In the genomic region with DNA sequence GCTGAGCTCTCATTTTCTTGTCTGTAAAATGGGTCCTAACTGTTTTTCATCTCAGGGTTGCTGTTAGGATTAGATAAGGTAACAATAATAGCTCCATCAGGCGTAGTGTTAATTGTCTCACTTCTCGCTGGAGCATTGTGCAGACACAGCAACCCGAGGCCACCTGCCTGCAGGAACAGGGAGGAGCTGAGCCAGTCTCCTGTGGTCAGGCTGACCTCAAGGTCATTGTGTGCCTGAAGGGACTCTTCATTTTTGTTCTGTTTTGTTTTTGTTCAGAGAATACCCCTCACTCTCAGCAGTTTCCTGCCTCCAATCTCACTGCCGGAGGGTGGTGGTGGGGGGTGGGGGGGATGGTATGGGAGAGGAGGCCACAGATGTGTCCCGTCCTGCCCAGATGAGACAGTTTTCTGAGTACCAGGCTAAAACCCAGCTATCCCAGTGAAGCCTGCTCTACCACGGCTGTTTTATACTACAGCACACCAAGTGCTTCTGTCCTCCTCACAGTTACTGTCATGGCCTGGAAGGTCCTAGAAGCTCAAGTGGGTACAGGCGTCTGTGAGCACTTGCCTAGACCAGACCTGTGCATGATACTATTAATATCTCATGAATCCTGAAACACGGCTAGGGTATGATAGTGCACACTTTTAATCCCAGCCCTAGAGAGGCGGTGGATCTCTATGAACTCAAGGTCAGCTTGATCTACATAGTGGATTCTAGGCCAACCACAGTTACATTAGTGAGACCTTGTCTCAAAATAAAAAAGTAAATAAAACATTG, we compare ENCODE assay signal across 11 mouse cellular contexts. TPM values are rescaled to one million over a fixed set of nuclear protein-coding genes. Genes with fewer than 3 reads are reported as not detected.
DNase-seq lines count a peak whose midpoint lies in the region; ATAC-seq and TF ChIP-seq lines count a peak whose summit lies in the region.
"Had no signal": no experiment of that assay in that cellular context is flagged by ENCODE, and none has a peak within 500 bp of the region (broad histone marks: within the 10 kb centered on the region; RNA-seq: fewer than 3 reads in every experiment).

No protein-coding gene starts in this region.

- DNase-seq in forebrain, embryonic 10.5 days (ENCODE audit: extremely low spot score, low spot score) = peak; percentile 43
- peak; percentile 37 for DNase-seq in embryonic facial prominence, embryonic 10.5 days (ENCODE audit: low spot score)
- DNase-seq in urinary bladder, postnatal 25 days (ENCODE audit: low spot score) = no peak
- no peak for DNase-seq in testis, postnatal 10 days (ENCODE audit: low spot score)
- no peak for DNase-seq in stomach, postnatal 0 days (ENCODE audit: low spot score)

- no peak for ATAC-seq in forebrain, embryonic 16.5 days
- peak; percentile 32; the same call in 1 of the 2 replicates for ATAC-seq in liver, embryonic 15.5 days (ENCODE audit: insufficient read depth)
- no peak for ATAC-seq in stomach, postnatal 0 days (ENCODE audit: low FRiP score, low TSS enrichment)

- 19% methylated on average over 9 of the region's 9 CpGs for WGBS in forebrain, embryonic 10.5 days
- WGBS in forebrain, embryonic 16.5 days = 28% methylated on average over 9 of the region's 9 CpGs
- WGBS in embryonic facial prominence, embryonic 10.5 days = 19% methylated on average over 9 of the region's 9 CpGs
- 25% methylated on average over 9 of the region's 9 CpGs for WGBS in liver, embryonic 15.5 days (ENCODE audit: insufficient replicate concordance)
- 44% methylated on average over 9 of the region's 9 CpGs for WGBS in stomach, postnatal 0 days

- H3K9ac ChIP-seq in forebrain, embryonic 16.5 days (replicated peaks; ENCODE audit: low read depth, low read length) = no peak overlapping the region
- H3K9ac ChIP-seq in ES-Bruce4 (ENCODE audit: low read depth, poor library complexity, severe bottlenecking) = no peak overlapping the region
- H3K9ac ChIP-seq in liver, embryonic 15.5 days = no peak overlapping the region
- H3K9ac ChIP-seq in stomach, postnatal 0 days (ENCODE audit: low read length) = no peak overlapping the region
- H3K9ac ChIP-seq: stomach, embryonic 15.5 days had no signal

- no peaks in the 10 kb centered on the region; the same call in 1 of the 2 replicates for H3K9me3 ChIP-seq in forebrain, embryonic 10.5 days
- no peaks in the 10 kb centered on the region for H3K9me3 ChIP-seq in forebrain, embryonic 16.5 days (ENCODE audit: control insufficient read depth, low read length)
- H3K9me3 ChIP-seq in ES-Bruce4 (replicated peaks; ENCODE audit: control insufficient read depth, insufficient read depth, low read length, poor library complexity, severe bottlenecking) = no peaks in the 10 kb centered on the region
- H3K9me3 ChIP-seq in embryonic facial prominence, embryonic 10.5 days = no peaks in the 10 kb centered on the region
- H3K9me3 ChIP-seq in liver, embryonic 15.5 days (replicated peaks) = no peaks in the 10 kb centered on the region
- no peaks in the 10 kb centered on the region for H3K9me3 ChIP-seq in stomach, postnatal 0 days (ENCODE audit: control insufficient read depth, low read length)
- H3K9me3 ChIP-seq: stomach, embryonic 15.5 days had no signal

- peaks cover 13% of the 10 kb centered on the region for H3K27me3 ChIP-seq in forebrain, embryonic 10.5 days (ENCODE audit: poor library complexity, severe bottlenecking)
- no peaks in the 10 kb centered on the region for H3K27me3 ChIP-seq in forebrain, embryonic 16.5 days (replicated peaks; ENCODE audit: control insufficient read depth, insufficient read depth, low read length)
- H3K27me3 ChIP-seq in ES-Bruce4 (ENCODE audit: control insufficient read depth, insufficient read depth, low read length, poor library complexity, severe bottlenecking) = no peaks in the 10 kb centered on the region
- peaks cover 4% of the 10 kb centered on the region; the same call in 1 of the 2 replicates for H3K27me3 ChIP-seq in embryonic facial prominence, embryonic 10.5 days (replicated peaks; ENCODE audit: low read depth, poor library complexity, severe bottlenecking)
- no peaks in the 10 kb centered on the region for H3K27me3 ChIP-seq in liver, embryonic 15.5 days
- no peaks in the 10 kb centered on the region for H3K27me3 ChIP-seq in stomach, postnatal 0 days (ENCODE audit: control insufficient read depth, insufficient read depth, low read length)
- H3K27me3 ChIP-seq: stomach, embryonic 15.5 days had no signal

- no peak overlapping the region for H3K4me3 ChIP-seq in forebrain, embryonic 10.5 days
- no peak overlapping the region for H3K4me3 ChIP-seq in forebrain, embryonic 16.5 days (replicated peaks; ENCODE audit: low read length)
- no peak overlapping the region for H3K4me3 ChIP-seq in ES-Bruce4 (ENCODE audit: low read depth, low read length)
- no peak overlapping the region for H3K4me3 ChIP-seq in embryonic facial prominence, embryonic 10.5 days
- H3K4me3 ChIP-seq in liver, embryonic 15.5 days (replicated peaks) = no peak overlapping the region
- no peak overlapping the region for H3K4me3 ChIP-seq in stomach, postnatal 0 days (ENCODE audit: low read depth, low read length)
- H3K4me3 ChIP-seq: stomach, embryonic 15.5 days had no signal

- no peak for TF ChIP-seq CTCF in ES-Bruce4 (IDR thresholded peaks at IDR 0.05; ENCODE audit: low read depth, low read length)
- TF ChIP-seq CTCF in stomach, postnatal 0 days (IDR thresholded peaks at IDR 0.05; ENCODE audit: low read depth) = no peak

- H3K4me1 ChIP-seq in forebrain, embryonic 10.5 days = peaks cover 66% of the 10 kb centered on the region
- peaks cover 11% of the 10 kb centered on the region for H3K4me1 ChIP-seq in forebrain, embryonic 16.5 days (replicated peaks; ENCODE audit: control insufficient read depth, insufficient read depth, low read length)
- peaks cover 10% of the 10 kb centered on the region for H3K4me1 ChIP-seq in ES-Bruce4 (ENCODE audit: control insufficient read depth, insufficient read depth, low read length)
- H3K4me1 ChIP-seq in embryonic facial prominence, embryonic 10.5 days = peaks cover 57% of the 10 kb centered on the region
- peaks cover 44% of the 10 kb centered on the region for H3K4me1 ChIP-seq in liver, embryonic 15.5 days (replicated peaks)
- H3K4me1 ChIP-seq in stomach, postnatal 0 days (replicated peaks; ENCODE audit: control insufficient read depth, insufficient read depth) = peaks cover 5% of the 10 kb centered on the region; the same call in 1 of the 2 replicates

- peak; percentile 99 for TF ChIP-seq EP300 in ES-Bruce4 (IDR thresholded peaks at IDR 0.05; ENCODE audit: insufficient read depth, low read depth, low read length)
- TF ChIP-seq EP300 in stomach, postnatal 0 days (optimal IDR thresholded peaks at IDR 0.05) = no peak

- no peaks in the 10 kb centered on the region for H3K36me3 ChIP-seq in forebrain, embryonic 10.5 days (replicated peaks)
- H3K36me3 ChIP-seq in forebrain, embryonic 16.5 days (ENCODE audit: control insufficient read depth, insufficient read depth) = no peaks in the 10 kb centered on the region
- H3K36me3 ChIP-seq in ES-Bruce4 (ENCODE audit: control insufficient read depth, insufficient read depth, low read length, poor library complexity, severe bottlenecking) = no peaks in the 10 kb centered on the region
- H3K36me3 ChIP-seq in embryonic facial prominence, embryonic 10.5 days (replicated peaks) = no peaks in the 10 kb centered on the region
- no peaks in the 10 kb centered on the region for H3K36me3 ChIP-seq in liver, embryonic 15.5 days (replicated peaks)
- no peaks in the 10 kb centered on the region for H3K36me3 ChIP-seq in stomach, postnatal 0 days (ENCODE audit: control insufficient read depth, insufficient read depth, low read length)
- H3K36me3 ChIP-seq: stomach, embryonic 15.5 days had no signal

- no peak overlapping the region for H3K4me2 ChIP-seq in forebrain, embryonic 16.5 days (ENCODE audit: low read length)
- no peak overlapping the region for H3K4me2 ChIP-seq in liver, embryonic 15.5 days
- H3K4me2 ChIP-seq in stomach, postnatal 0 days (replicated peaks; ENCODE audit: low read depth) = no peak overlapping the region
- H3K4me2 ChIP-seq: stomach, embryonic 15.5 days had no signal

- H3K27ac ChIP-seq in forebrain, embryonic 10.5 days = peak overlapping the region; percentile 70
- H3K27ac ChIP-seq in forebrain, embryonic 16.5 days (ENCODE audit: low read length) = no peak overlapping the region
- peak overlapping the region; percentile 67 for H3K27ac ChIP-seq in ES-Bruce4 (ENCODE audit: insufficient read depth, low read length)
- peak overlapping the region; percentile 8 for H3K27ac ChIP-seq in embryonic facial prominence, embryonic 10.5 days (replicated peaks)
- H3K27ac ChIP-seq in liver, embryonic 15.5 days (replicated peaks) = peak overlapping the region; percentile 31
- H3K27ac ChIP-seq in stomach, postnatal 0 days (replicated peaks) = no peak overlapping the region
- H3K27ac ChIP-seq: stomach, embryonic 15.5 days had no signal

- no peak for TF ChIP-seq POLR2A in ES-Bruce4 (IDR thresholded peaks at IDR 0.05; ENCODE audit: insufficient read depth, low read length)

RNA-seq across cellular contexts. Expression of gene Gm8439, which starts 23.9 kb away (rescaled TPM):
- not detected in 2 replicates for polyA plus RNA-seq in forebrain, embryonic 10.5 days (2016; fragmentation: Nextera tagmentation; extraction: Ambion mirVana)
- not detected in 2 replicates for polyA plus RNA-seq in forebrain, embryonic 16.5 days (2015; fragmentation: Nextera tagmentation; extraction: Ambion mirVana)
- polyA plus RNA-seq in ES-Bruce4 (2011; ENCODE audit: insufficient read depth, insufficient read length, low read depth, missing spikeins) = not detected in 2 replicates
- polyA plus RNA-seq in embryonic facial prominence, embryonic 10.5 days (2016; fragmentation: Nextera tagmentation; extraction: Ambion mirVana) = not detected in 2 replicates
- not detected in 2 replicates for polyA plus RNA-seq in liver, embryonic 15.5 days (2015; fragmentation: Nextera tagmentation; extraction: Ambion mirVana)
- polyA plus RNA-seq in stomach, postnatal 0 days (2015; fragmentation: Nextera tagmentation; extraction: Ambion mirVana) = not detected in 2 replicates
- polyA plus RNA-seq: embryonic facial prominence, embryonic 14.5 days; liver, adult 2 months; stomach, embryonic 15.5 days had no signal

RNA-seq across cellular contexts. Expression of gene Ctps, which starts 42.4 kb away (rescaled TPM):
- 152 and 158 TPM in 2 replicates for polyA plus RNA-seq in forebrain, embryonic 10.5 days (2016; fragmentation: Nextera tagmentation; extraction: Ambion mirVana)
- polyA plus RNA-seq in forebrain, embryonic 16.5 days (2015; fragmentation: Nextera tagmentation; extraction: Ambion mirVana) = 102 and 103 TPM in 2 replicates
- 130 TPM in 2 replicates for polyA plus RNA-seq in ES-Bruce4 (2011; ENCODE audit: insufficient read depth, insufficient read length, low read depth, missing spikeins)
- 135 and 145 TPM in 2 replicates for polyA plus RNA-seq in embryonic facial prominence, embryonic 10.5 days (2016; fragmentation: Nextera tagmentation; extraction: Ambion mirVana)
- polyA plus RNA-seq in liver, embryonic 15.5 days (2015; fragmentation: Nextera tagmentation; extraction: Ambion mirVana) = 27.7 and 29.1 TPM in 2 replicates
- 30.9 and 34.1 TPM in 2 replicates for polyA plus RNA-seq in stomach, postnatal 0 days (2015; fragmentation: Nextera tagmentation; extraction: Ambion mirVana)

RNA-seq across cellular contexts. Expression of gene Cited4, which starts 53.9 kb away (rescaled TPM):
- 13.8 and 14.3 TPM in 2 replicates for polyA plus RNA-seq in forebrain, embryonic 10.5 days (2016; fragmentation: Nextera tagmentation; extraction: Ambion mirVana)
- polyA plus RNA-seq in forebrain, embryonic 16.5 days (2015; fragmentation: Nextera tagmentation; extraction: Ambion mirVana) = 0.46 and 0.79 TPM in 2 replicates
- polyA plus RNA-seq in ES-Bruce4 (2011; ENCODE audit: insufficient read depth, insufficient read length, low read depth, missing spikeins) = 3.2 and 3.9 TPM in 2 replicates
- 9.9 and 10.3 TPM in 2 replicates for polyA plus RNA-seq in embryonic facial prominence, embryonic 10.5 days (2016; fragmentation: Nextera tagmentation; extraction: Ambion mirVana)
- 78.5 and 82.8 TPM in 2 replicates for polyA plus RNA-seq in liver, embryonic 15.5 days (2015; fragmentation: Nextera tagmentation; extraction: Ambion mirVana)
- 29.8 and 31.8 TPM in 2 replicates for polyA plus RNA-seq in stomach, postnatal 0 days (2015; fragmentation: Nextera tagmentation; extraction: Ambion mirVana)

Comparison
In these comparisons a context has a peak if more than half of its experiments do, and no peak if none do; other contexts are left out.
1. H3K27ac ChIP-seq: peak in forebrain, embryonic 10.5 days (single experiment), ES-Bruce4 (single experiment), embryonic facial prominence, embryonic 10.5 days (single experiment) and liver, embryonic 15.5 days (single experiment); none in forebrain, embryonic 16.5 days (single experiment) and stomach, postnatal 0 days (single experiment).
2. DNase-seq: peak in forebrain, embryonic 10.5 days (single experiment) and embryonic facial prominence, embryonic 10.5 days (single experiment); none in urinary bladder, postnatal 25 days (single experiment), testis, postnatal 10 days (single experiment) and stomach, postnatal 0 days (single experiment).